Mouse (Mus musculus): ENCODE data around the gene Zfyve28. TPM values are rescaled to one million over a fixed set of nuclear protein-coding genes. Genes with fewer than 3 reads are reported as not detected.

Gene Zfyve28
- total and polyA plus RNA-seq, 3 experiments = 0.12 to 0.14 TPM; not detected in 1

DNA sequence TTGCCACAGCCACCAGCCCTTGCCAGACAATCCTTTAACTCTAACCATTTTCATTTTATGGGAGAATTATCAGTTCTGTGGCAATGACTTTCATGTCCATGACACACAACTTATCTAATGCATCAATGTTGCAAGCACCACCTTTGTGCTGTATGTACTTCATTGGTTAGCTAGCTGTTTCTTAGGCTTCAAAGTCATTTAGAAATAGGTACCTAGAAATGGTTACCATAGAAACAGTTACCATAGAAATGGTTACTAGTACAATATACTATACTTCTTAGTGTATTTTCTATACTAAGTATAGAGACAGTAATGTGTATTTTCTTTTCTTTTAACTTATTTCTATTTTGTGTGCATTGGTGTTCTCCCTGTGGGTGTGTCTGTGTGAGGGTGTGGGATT lies 37.0 kb upstream of the Zfyve28 start:
- Histone ChIP-seq H3K36me3 (ENCODE audit: control insufficient read depth in 1 of 2, insufficient read depth in 2 of 2, low read length in 2 of 2) (no peaks in the 10 kb centered on the region), H3K79me2 (ENCODE audit: control insufficient read depth, insufficient read depth, low read length, poor library complexity) (no peaks in the 10 kb centered on the region), H3K9me3 (replicated peaks; ENCODE audit: insufficient read depth, low read length) (no peaks in the 10 kb centered on the region), H3K9ac (ENCODE audit: control insufficient read depth, low read depth, low read length, poor library complexity, severe bottlenecking) (no peak overlapping the region), H3K27ac (ENCODE audit: control insufficient read depth, low read depth, low read length) (no peak overlapping the region), H3K27me3 (ENCODE audit: control insufficient read depth in 1 of 2, insufficient read depth in 2 of 2, low read length in 2 of 2) (peaks cover 5 to 8% of the 10 kb centered on the region in 2 experiments), H3K4me3 (ENCODE audit: control insufficient read depth in 1 of 2, insufficient read depth in 1 of 2, low read depth in 2 of 2, low read length in 2 of 2) (no peak overlapping the region), H3K4me1 (ENCODE audit: control insufficient read depth in 1 of 2, insufficient read depth in 2 of 2, low read length in 2 of 2) (no peaks in the 10 kb centered on the region)
- no peak for DNase-seq (ENCODE audit: low read depth, low spot score)
- TF ChIP-seq RAD21 (IDR thresholded peaks at IDR 0.05; ENCODE audit: low read depth, low read length) (no peak), CTCF (IDR thresholded peaks at IDR 0.05 in 2 of 3, conservative IDR thresholded peaks at IDR 0.05 in 1 of 3; ENCODE audit: control insufficient read depth in 1 of 3, insufficient read depth in 1 of 3, low read depth in 2 of 3, low read length in 3 of 3, poor library complexity in 1 of 3, severe bottlenecking in 1 of 3) (no peak), ZKSCAN1 (IDR thresholded peaks at IDR 0.05; ENCODE audit: low read depth, low read length) (no peak), USF1 (IDR thresholded peaks at IDR 0.05; ENCODE audit: low read depth, low read length) (no peak), TBP (IDR thresholded peaks at IDR 0.05; ENCODE audit: low read depth, low read length) (no peak), TCF12 (IDR thresholded peaks at IDR 0.05; ENCODE audit: low read depth, low read length) (no peak), KAT2A (conservative IDR thresholded peaks at IDR 0.05; ENCODE audit: low read depth, low read length) (no peak), MYC (IDR thresholded peaks at IDR 0.05; ENCODE audit: low read depth, low read length) (no peak), ZNF384 (IDR thresholded peaks at IDR 0.05; ENCODE audit: low read depth, low read length) (no peak), ELF1 (IDR thresholded peaks at IDR 0.05; ENCODE audit: low read depth, low read length) (no peak), NELFE (IDR thresholded peaks at IDR 0.05; ENCODE audit: low read depth, low read length) (no peak), NRF1 (IDR thresholded peaks at IDR 0.05; ENCODE audit: insufficient read depth, low read depth, low read length, poor library complexity, severe bottlenecking) (no peak), CHD1 (IDR thresholded peaks at IDR 0.05; ENCODE audit: low read depth, low read length) (no peak), UBTF (IDR thresholded peaks at IDR 0.05; ENCODE audit: borderline replicate concordance, insufficient read depth, low read depth, low read length) (no peak), TAL1 (IDR thresholded peaks at IDR 0.05; ENCODE audit: low read length) (no peak), MEF2A (IDR thresholded peaks at IDR 0.05; ENCODE audit: extremely low read depth, insufficient replicate concordance, low read depth, low read length, poor library complexity, severe bottlenecking) (no peak), CHD2 (IDR thresholded peaks at IDR 0.05; ENCODE audit: low read length) (no peak)

DNA sequence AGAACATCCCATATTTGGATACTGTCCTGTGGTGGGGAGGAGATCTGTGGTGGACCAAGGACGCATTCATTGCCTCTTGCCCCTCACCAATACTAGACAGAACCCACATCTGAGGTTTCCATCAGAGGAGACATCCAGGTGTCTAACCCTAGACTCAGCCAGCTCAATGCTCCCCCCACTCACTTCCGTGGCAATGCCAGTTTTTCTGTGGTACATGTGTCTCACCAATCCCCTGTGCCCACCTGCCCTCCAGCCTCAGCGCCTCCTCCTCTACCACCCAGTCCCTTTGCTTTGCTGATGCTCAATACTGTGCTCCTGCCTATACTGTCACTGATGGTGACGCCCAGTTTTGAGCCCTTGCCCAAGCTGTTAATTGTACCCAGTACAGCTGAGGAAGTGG lies 33.0 kb upstream of the Zfyve28 start:
- Histone ChIP-seq H3K9me3 (replicated peaks; ENCODE audit: insufficient read depth, low read length) (no peaks in the 10 kb centered on the region), H3K79me2 (ENCODE audit: control insufficient read depth, insufficient read depth, low read length, poor library complexity) (no peaks in the 10 kb centered on the region), H3K4me3 (ENCODE audit: control insufficient read depth in 1 of 2, insufficient read depth in 1 of 2, low read depth in 2 of 2, low read length in 2 of 2) (no peak overlapping the region), H3K27me3 (ENCODE audit: control insufficient read depth in 1 of 2, insufficient read depth in 2 of 2, low read length in 2 of 2) (peaks cover 5 to 8% of the 10 kb centered on the region in 2 experiments), H3K4me1 (ENCODE audit: control insufficient read depth in 1 of 2, insufficient read depth in 2 of 2, low read length in 2 of 2) (no peaks in the 10 kb centered on the region), H3K27ac (ENCODE audit: control insufficient read depth, low read depth, low read length) (no peak overlapping the region), H3K9ac (ENCODE audit: control insufficient read depth, low read depth, low read length, poor library complexity, severe bottlenecking) (no peak overlapping the region), H3K36me3 (ENCODE audit: control insufficient read depth in 1 of 2, insufficient read depth in 2 of 2, low read length in 2 of 2) (no peaks in the 10 kb centered on the region)
- TF ChIP-seq TBP (IDR thresholded peaks at IDR 0.05; ENCODE audit: low read depth, low read length) (no peak), MXI1 (IDR thresholded peaks at IDR 0.05; ENCODE audit: low read depth, low read length) (no peak), E2F4 (IDR thresholded peaks at IDR 0.05; ENCODE audit: borderline replicate concordance, low read depth, low read length) (no peak), BHLHE40 (IDR thresholded peaks at IDR 0.05; ENCODE audit: borderline replicate concordance, low read depth, low read length) (no peak), UBTF (IDR thresholded peaks at IDR 0.05; ENCODE audit: borderline replicate concordance, insufficient read depth, low read depth, low read length) (no peak), NELFE (IDR thresholded peaks at IDR 0.05; ENCODE audit: low read depth, low read length) (no peak), CHD2 (IDR thresholded peaks at IDR 0.05; ENCODE audit: low read length) (no peak), POLR2AphosphoS2 (IDR thresholded peaks at IDR 0.05; ENCODE audit: low read length) (no peak), ELF1 (IDR thresholded peaks at IDR 0.05; ENCODE audit: low read depth, low read length) (no peak), SIN3A (IDR thresholded peaks at IDR 0.05; ENCODE audit: low read length) (no peak), ZNF384 (IDR thresholded peaks at IDR 0.05; ENCODE audit: low read depth, low read length) (no peak), USF2 (IDR thresholded peaks at IDR 0.05; ENCODE audit: borderline replicate concordance in 1 of 2, insufficient read depth in 1 of 2, low read depth in 1 of 2, low read length in 2 of 2) (no peak), EP300 (IDR thresholded peaks at IDR 0.05; ENCODE audit: low read depth in 1 of 2, low read length in 2 of 2) (no peak)
- no peak for DNase-seq (ENCODE audit: low read depth, low spot score)

Data from MEL (cell line).